Mouse (Mus musculus): ENCODE measurements at regions not wholly inside any gene's neighbourhood (a gene's known extent, or its start where the extent isn't known, plus 50 kb on each side); places are given as distances from the start of the nearest gene placed in this dataset.

DNA sequence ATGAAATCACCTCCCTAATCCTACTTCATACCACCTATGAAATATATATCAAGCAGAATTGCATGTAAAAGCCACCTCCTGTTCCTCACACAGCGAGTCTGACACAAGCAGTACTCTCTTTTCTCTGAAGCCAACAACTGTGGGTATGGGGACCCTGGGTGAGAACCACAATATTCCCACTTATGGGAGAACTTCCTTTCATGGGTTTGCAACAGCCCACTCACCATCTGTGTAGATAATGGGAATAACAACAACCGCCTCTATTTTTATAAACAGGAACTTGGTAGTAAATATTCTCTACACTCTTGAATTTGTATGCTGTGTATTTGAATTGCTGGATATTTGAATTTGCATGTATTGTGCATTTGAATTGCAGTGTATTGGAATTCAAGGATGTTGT lies 305.0 kb downstream of the Cmpk2 start:
- TF ChIP-seq CTCF (IDR thresholded peaks at IDR 0.05; ENCODE audit: extremely low read depth, insufficient read depth, insufficient read length, insufficient replicate concordance) (no peak), POLR2A (IDR thresholded peaks at IDR 0.05; ENCODE audit: low read depth, low read length) (no peak)
